Mouse (Mus musculus): Measurements from ENCODE around the gene Crnkl1.

DNA sequence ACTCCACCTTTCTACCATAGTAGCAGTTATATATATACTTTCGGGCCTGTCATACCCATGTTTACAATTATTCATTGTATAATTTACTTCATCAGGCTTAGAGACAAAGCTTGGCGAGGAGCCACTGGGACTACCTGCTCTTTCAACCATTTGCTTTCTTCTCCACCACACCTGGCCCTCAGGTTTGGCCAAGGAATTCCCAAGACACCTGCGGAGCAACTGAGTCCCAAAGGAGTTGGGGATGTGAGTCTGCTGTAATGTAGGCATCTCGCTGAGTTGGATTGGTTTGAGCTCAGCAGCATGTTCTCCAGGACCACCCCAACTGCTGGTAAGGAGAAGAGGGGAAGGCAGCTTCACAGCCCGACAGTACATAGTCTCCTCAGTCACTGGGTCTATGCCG is 33.0 kb downstream of the Crnkl1 start, which contains the start of gene Naa20:
- TF ChIP-seq EP300 (IDR thresholded peaks at IDR 0.05; ENCODE audit: insufficient read depth, low read depth, low read length), result no peak
- no peak for TF ChIP-seq POLR2A (IDR thresholded peaks at IDR 0.05; ENCODE audit: insufficient read depth, low read length)

Data from ES-Bruce4 (cell line).